Mouse (Mus musculus) liver, embryonic 14.5 days (tissue): Measurements from ENCODE around the gene Cttnbp2nl. TPM values are rescaled to one million over a fixed set of nuclear protein-coding genes. Genes with fewer than 3 reads are reported as not detected.

Source experiments
- ATAC-seq: fragments of 200-750 bp; cut with Nextera tagmentation; 2 replicates; pipeline ENCODE4 v1.8.0; 2017; ENCODE audit warnings: moderate number of reproducible peaks, mild to moderate bottlenecking, moderate library complexity; ENCODE audit not compliant: insufficient read depth
- DNase-seq, 3 experiments: peaks; one replicate each; pipeline ENCODE4 v3.0.0-alpha.2; 2012 to 2013; ENCODE audit warnings: low read depth in 3 of 3, low spot score in 3 of 3
- H3K27ac ChIP-seq: fragments of 300-500 bp; sonication (generic); 2 replicates; pipeline ENCODE4 v1.5.1; 2014; ENCODE audit warnings: moderate library complexity, mild to moderate bottlenecking, control low read depth, inconsistent platforms
- H3K27me3 ChIP-seq: fragments of 300-500 bp; sonication (generic); 2 replicates; pipeline ENCODE4 v1.6.1; 2014; ENCODE audit warnings: mild to moderate bottlenecking, low read length, moderate library complexity; ENCODE audit not compliant: control insufficient read depth, insufficient read depth
- H3K36me3 ChIP-seq: fragments of 300-500 bp; sonication (generic); replicated peaks from 2 replicates; pipeline ENCODE4 v1.6.1; 2014; ENCODE audit warnings: low read depth; ENCODE audit not compliant: control insufficient read depth, insufficient read depth
- H3K4me1 ChIP-seq, 2 experiments: fragments of 200-500 bp in 1 of 2; fragments of 300-500 bp in 1 of 2; sonication (generic) in 1 of 2; replicated peaks; 2 replicates each; pipeline ENCODE4 v1.6.1; 2012 to 2014; ENCODE audit warnings: antibody characterized with exemption in 1 of 2, inconsistent platforms in 1 of 2, low read length in 1 of 2; ENCODE audit not compliant: control insufficient read depth in 2 of 2, insufficient read depth in 2 of 2
- H3K4me2 ChIP-seq: fragments of 300-500 bp; sonication (generic); 2 replicates; pipeline ENCODE4 v1.6.1; 2014; ENCODE audit warnings: low read depth, mild to moderate bottlenecking, control low read depth, moderate library complexity
- H3K4me3 ChIP-seq, 2 experiments: fragments of 200-500 bp in 1 of 2; fragments of 300-500 bp in 1 of 2; sonication (generic) in 1 of 2; 2 replicates each; pipeline ENCODE4 v1.5.1; 2012 to 2014; ENCODE audit warnings: low read depth in 2 of 2, low read length in 2 of 2, mild to moderate bottlenecking in 2 of 2, control low read depth in 1 of 2, inconsistent platforms in 1 of 2, moderate library complexity in 1 of 2; ENCODE audit not compliant: insufficient read depth in 1 of 2
- H3K9ac ChIP-seq: fragments of 300-500 bp; sonication (generic); replicated peaks from 2 replicates; pipeline ENCODE4 v1.6.1; 2014; ENCODE audit warnings: mild to moderate bottlenecking, control low read depth, moderate library complexity
- H3K9me3 ChIP-seq: fragments of 300-500 bp; sonication (generic); 2 replicates; pipeline ENCODE4 v1.6.1; 2016; ENCODE audit warnings: low read length, mixed read lengths; ENCODE audit not compliant: control insufficient read depth
- CTCF ChIP-seq: IDR thresholded peaks from 2 replicates; pipeline ENCODE4 v1.5.1; 2016; ENCODE audit warnings: antibody characterized with exemption, low read depth, control low read depth
- EP300 ChIP-seq: IDR thresholded peaks from 2 replicates; pipeline ENCODE4 v1.6.1; 2016; ENCODE audit warnings: antibody characterized with exemption, low read depth
- WGBS: fragments of 180-500 bp; shearing (Covaris S2); extraction: QIAGEN DNeasy Blood & Tissue Kit; methylation state at CpG from one replicate; pipeline ENCODE4 v1.1.7; 2014; ENCODE audit not compliant: insufficient replicate concordance; 5-methylcytosine and 5-hydroxymethylcytosine counted together
- polyA plus RNA-seq, 2 experiments: library from polyadenylated mRNA; depleted of rRNA in 1 of 2; stranded (reverse) in 1 of 2; unstranded in 1 of 2; fragments of >200 nt; fragmentation: Nextera tagmentation in 1 of 2; extraction: Ambion mirVana in 1 of 2; gene quantifications; 2 replicates each; pipeline versions ENCODE4 v1.2.1 to v1.2.3; 2012 to 2014

The Cttnbp2nl gene
- polyA plus RNA-seq, 2 experiments, result 0.65 to 2.1 TPM

- TF ChIP-seq CTCF, result no peak
- no peak for TF ChIP-seq EP300
- H3K27ac ChIP-seq, result no peak overlapping the region
- no peak for ATAC-seq
These were observed 47.9 kb downstream of the Cttnbp2nl start for GRCm38 (mm10) chr3:105005011-105005410.

GRCm38 (mm10) chr3:105003960-105004463, 48.9 kb downstream of the Cttnbp2nl start:
- Histone ChIP-seq H3K4me3 (no peak overlapping the region), H3K4me1 (no peaks in the 10 kb centered on the region), H3K36me3 (no peaks in the 10 kb centered on the region), H3K4me2 (no peak overlapping the region), H3K27me3 (no peaks in the 10 kb centered on the region), H3K9ac (no peak overlapping the region), H3K9me3 (no peaks in the 10 kb centered on the region), H3K27ac (no peak overlapping the region)
- DNase-seq (no peak), ATAC-seq (no peak)
- 76% methylated on average over 14 of the region's 14 CpGs for WGBS
- no peak for TF ChIP-seq CTCF

More at GRCm38 (mm10) chr3:105005011-105005410, 47.9 kb downstream of the Cttnbp2nl start:
- DNase-seq, result no peak
- Histone ChIP-seq H3K9ac (no peak overlapping the region), H3K4me2 (no peak overlapping the region), H3K4me1 (no peaks in the 10 kb centered on the region), H3K9me3 (no peaks in the 10 kb centered on the region), H3K36me3 (no peaks in the 10 kb centered on the region), H3K4me3 (no peak overlapping the region), H3K27me3 (no peaks in the 10 kb centered on the region)
- WGBS, result 73% methylated on average over 10 of the region's 10 CpGs

GRCm38 (mm10) chr3:105001374-105001773, 51.6 kb downstream of the Cttnbp2nl start:
- TF ChIP-seq CTCF (no peak), EP300 (no peak)
- DNase-seq, result no peak
- 13% methylated on average over 6 of the region's 6 CpGs for WGBS
- Histone ChIP-seq H3K27ac (no peak overlapping the region), H3K4me1 (no peaks in the 10 kb centered on the region), H3K9me3 (no peaks in the 10 kb centered on the region), H3K4me3 (no peak overlapping the region), H3K36me3 (no peaks in the 10 kb centered on the region), H3K4me2 (no peak overlapping the region), H3K9ac (no peak overlapping the region), H3K27me3 (no peaks in the 10 kb centered on the region; the same call in 1 of the 2 replicates)
- ATAC-seq, result no peak

- ATAC-seq (no peak), DNase-seq (no peak)
- no peak for TF ChIP-seq CTCF
- H3K36me3 ChIP-seq, result no peaks in the 10 kb centered on the region
- H3K9ac ChIP-seq, result no peak overlapping the region
- no peaks in the 10 kb centered on the region for H3K9me3 ChIP-seq
- H3K27ac ChIP-seq, result no peak overlapping the region
- H3K4me2 ChIP-seq, result no peak overlapping the region
- no peaks in the 10 kb centered on the region for H3K4me1 ChIP-seq
- WGBS, result 67% methylated on average over 8 of the region's 8 CpGs
- no peak overlapping the region for H3K4me3 ChIP-seq
- H3K27me3 ChIP-seq, result no peaks in the 10 kb centered on the region; the same call in 1 of the 2 replicates
These were observed 52.4 kb downstream of the Cttnbp2nl start for GRCm38 (mm10) chr3:105000561-105000960.

- DNase-seq (no peak), ATAC-seq (no peak)
- TF ChIP-seq CTCF (no peak), EP300 (no peak)
- Histone ChIP-seq H3K27ac (no peak overlapping the region), H3K9me3 (no peaks in the 10 kb centered on the region), H3K27me3 (no peaks in the 10 kb centered on the region; the same call in 1 of the 2 replicates), H3K4me1 (no peaks in the 10 kb centered on the region), H3K9ac (no peak overlapping the region), H3K4me2 (no peak overlapping the region), H3K4me3 (no peak overlapping the region), H3K36me3 (no peaks in the 10 kb centered on the region)
- WGBS, result 17% methylated on average over 6 of the region's 6 CpGs
These were observed 55.4 kb downstream of the Cttnbp2nl start for GRCm38 (mm10) chr3:104997563-104997962.

- H3K36me3 ChIP-seq, result no peaks in the 10 kb centered on the region
- no peak overlapping the region for H3K4me3 ChIP-seq
- WGBS, result 45% methylated on average over 7 of the region's 7 CpGs
- no peaks in the 10 kb centered on the region for H3K4me1 ChIP-seq
- H3K4me2 ChIP-seq, result no peak overlapping the region
- no peaks in the 10 kb centered on the region for H3K9me3 ChIP-seq
- no peaks in the 10 kb centered on the region; the same call in 1 of the 2 replicates for H3K27me3 ChIP-seq
- no peak overlapping the region for H3K9ac ChIP-seq
- H3K27ac ChIP-seq, result no peak overlapping the region
- no peak for TF ChIP-seq EP300
- no peak for TF ChIP-seq CTCF
- DNase-seq (no peak), ATAC-seq (no peak)
These were observed 57.2 kb downstream of the Cttnbp2nl start for GRCm38 (mm10) chr3:104995707-104996106.
